Mouse (Mus musculus) left cerebral cortex, postnatal 4 days (tissue): ENCODE measurements around the gene Hnmt. TPM values are rescaled to one million over a fixed set of nuclear protein-coding genes. Genes with fewer than 3 reads are reported as not detected.

Experiments used
- total RNA-seq, 2 experiments: library from RNA; stranded (reverse); gene quantifications; 2 replicates each; pipeline ENCODE4 v1.2.3; 2021

The Hnmt gene
- total RNA-seq, 2 experiments from 2014 or later = 16.6 to 17.5 TPM

Other genes starting within 250 kb of the Hnmt start
- gene Tbpl2, start 47.2 kb upstream of the Hnmt start, total RNA-seq = not detected
- not detected for gene Il1f8, start 103.8 kb upstream of the Hnmt start, total RNA-seq
- not detected for gene Il1f9, start 137.1 kb upstream of the Hnmt start, total RNA-seq
- gene Il1f6, start 166.0 kb upstream of the Hnmt start, total RNA-seq = not detected
- not detected for gene Il1f5, start 227.6 kb upstream of the Hnmt start, total RNA-seq
- not detected for gene Il1f10, start 241.8 kb upstream of the Hnmt start, total RNA-seq